Mouse (Mus musculus): ENCODE results near the gene Ylpm1.

Gene Ylpm1

GRCm38 (mm10) chr12:85007021-85007420 is 10.9 kb downstream of the Ylpm1 start:
- DNase-seq (ENCODE audit: low spot score in 2 of 2), result no peak

GRCm38 (mm10) chr12:85009776-85010175 is 13.7 kb downstream of the Ylpm1 start:
- no peak for DNase-seq (ENCODE audit: low spot score in 2 of 2)

DNA sequence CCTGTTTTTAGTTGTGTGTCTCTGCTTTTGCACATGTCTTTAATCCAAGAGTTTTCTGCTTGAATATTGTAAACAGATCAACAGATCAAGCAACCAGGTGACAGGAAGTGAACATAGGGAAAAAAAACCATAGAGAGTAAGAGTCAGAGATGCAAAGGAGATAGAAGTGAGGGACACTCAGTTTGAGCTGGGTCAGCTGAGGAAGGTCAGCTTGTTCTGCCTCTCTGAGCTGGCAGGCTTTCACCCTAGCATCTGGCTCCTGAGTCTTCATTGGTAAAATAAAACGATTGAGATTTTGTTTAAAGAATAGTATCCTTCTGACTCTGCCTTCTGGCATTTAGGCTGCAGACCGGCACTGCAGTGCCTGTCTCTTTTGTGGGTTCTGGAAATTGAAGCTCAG is 14.4 kb downstream of the Ylpm1 start:
- DNase-seq (ENCODE audit: low spot score in 2 of 2), result no peak

DNA sequence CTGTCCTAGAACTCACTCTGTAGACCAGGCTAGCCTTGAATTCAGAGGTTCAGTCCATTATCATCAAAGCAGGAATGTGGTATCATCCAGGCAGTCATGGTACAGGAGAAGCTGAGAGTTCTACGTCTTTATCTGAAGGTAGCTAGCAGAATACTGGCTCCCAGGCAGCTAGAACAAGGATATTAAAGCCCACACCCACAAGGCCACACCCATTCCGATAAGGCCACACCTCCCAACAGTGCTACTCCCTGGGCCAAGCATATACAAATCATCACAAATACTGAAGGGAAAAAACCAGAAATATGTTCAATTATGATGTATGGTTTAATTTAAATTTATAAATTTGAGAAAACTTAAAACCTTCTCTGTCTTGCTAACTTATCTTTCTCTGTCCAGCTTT is 16.1 kb downstream of the Ylpm1 start:
- peak in 1 of 2 experiments; percentile 15 for DNase-seq (ENCODE audit: low spot score in 2 of 2)

DNA sequence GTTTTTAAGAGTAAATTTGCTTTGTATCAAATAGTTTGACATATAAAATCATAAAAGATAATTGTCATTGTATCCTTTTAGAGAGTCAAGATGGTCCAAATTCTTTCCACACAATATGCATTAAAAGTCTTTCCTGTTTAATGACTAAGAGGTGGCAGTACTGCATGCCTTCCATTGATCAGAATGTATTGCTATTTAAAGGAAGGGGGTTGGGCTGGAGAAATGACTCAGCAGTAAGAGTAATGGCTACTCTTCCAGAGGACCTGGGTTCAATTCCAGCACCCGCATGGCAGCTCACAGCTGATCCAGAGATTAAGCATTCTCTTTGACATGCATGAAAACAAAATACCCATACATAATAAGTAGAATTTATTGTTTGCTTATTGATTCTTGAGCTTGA is 25.9 kb downstream of the Ylpm1 start:
- no peak for DNase-seq (ENCODE audit: low spot score in 2 of 2)

GRCm38 (mm10) chr12:85032710-85033109 is 36.6 kb downstream of the Ylpm1 start:
- DNase-seq (ENCODE audit: low spot score in 2 of 2), result peak; percentile 22 to 65

- DNase-seq (ENCODE audit: low spot score in 2 of 2), result no peak
Measured at GRCm38 (mm10) chr12:85051218-85051617, 55.1 kb downstream of the Ylpm1 start.

GRCm38 (mm10) chr12:85071043-85071442 is 74.9 kb downstream of the Ylpm1 start:
- DNase-seq (ENCODE audit: low spot score in 2 of 2), result no peak

- DNase-seq (ENCODE audit: low spot score in 2 of 2), result no peak
Measured at GRCm38 (mm10) chr12:85077100-85077499, 81.0 kb downstream of the Ylpm1 start.

DNA sequence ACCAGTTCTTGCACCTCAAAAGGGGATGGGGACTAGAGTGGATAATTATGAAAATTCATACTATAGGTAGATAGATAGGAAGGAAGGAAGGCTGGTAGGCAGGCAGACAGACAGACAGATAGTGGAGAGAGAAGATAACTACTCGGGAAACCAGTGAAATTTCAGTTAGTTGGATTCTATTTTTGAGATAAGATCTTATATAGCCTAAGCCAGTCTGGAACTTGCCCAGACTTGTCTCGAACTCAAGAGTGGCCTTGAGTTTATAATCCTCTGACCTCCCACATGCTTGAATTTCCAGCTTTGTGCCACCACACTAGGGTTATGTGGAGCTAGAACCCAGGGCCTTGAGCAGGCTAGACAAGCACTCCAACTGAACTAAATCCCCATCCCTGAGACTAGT is 88.1 kb downstream of the Ylpm1 start:
- no peak for DNase-seq (ENCODE audit: low spot score in 2 of 2)

DNA sequence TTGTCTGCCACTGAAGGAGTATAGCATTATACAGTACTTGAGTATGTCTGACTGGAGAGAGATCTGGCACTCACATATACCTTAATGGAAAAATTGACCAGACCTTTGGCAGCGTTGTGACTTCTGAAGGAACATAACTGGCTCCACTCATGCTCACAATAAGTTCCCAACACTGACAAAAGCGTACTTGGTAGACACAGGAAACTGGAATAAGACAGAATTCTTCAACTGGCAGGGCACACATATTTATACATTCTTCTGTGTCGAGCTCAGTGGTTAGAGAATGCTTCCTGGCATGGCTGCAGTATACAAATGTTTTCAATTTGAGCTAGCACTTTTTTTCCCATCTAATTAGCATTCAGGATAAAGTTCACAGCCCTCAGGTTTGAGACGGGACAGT is 88.8 kb downstream of the Ylpm1 start:
- DNase-seq (ENCODE audit: low spot score in 2 of 2), result no peak

DNA sequence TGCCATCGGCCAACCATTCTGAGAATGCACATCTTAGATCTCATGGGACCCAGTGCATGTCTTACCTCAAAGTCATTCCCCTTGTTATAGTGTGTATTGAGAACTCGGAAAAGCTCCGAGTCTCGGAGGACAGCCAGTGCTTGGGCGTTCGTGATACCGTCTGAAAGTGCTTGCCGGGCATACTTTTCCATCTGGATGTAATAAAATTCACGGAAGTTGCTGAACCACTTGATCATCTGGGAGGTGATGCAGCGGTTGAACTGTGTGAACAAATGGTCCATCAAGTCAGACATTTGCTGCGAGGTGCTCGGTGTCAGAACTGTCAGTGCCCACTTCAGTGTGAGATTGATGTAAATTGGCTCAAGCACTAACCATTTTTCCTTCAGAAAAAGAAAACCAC is 91.7 kb downstream of the Ylpm1 start:
- no peak for DNase-seq (ENCODE audit: low spot score in 2 of 2)

- no peak for DNase-seq (ENCODE audit: low spot score in 2 of 2)
Measured at GRCm38 (mm10) chr12:85091190-85091589, 95.1 kb downstream of the Ylpm1 start.

DNA sequence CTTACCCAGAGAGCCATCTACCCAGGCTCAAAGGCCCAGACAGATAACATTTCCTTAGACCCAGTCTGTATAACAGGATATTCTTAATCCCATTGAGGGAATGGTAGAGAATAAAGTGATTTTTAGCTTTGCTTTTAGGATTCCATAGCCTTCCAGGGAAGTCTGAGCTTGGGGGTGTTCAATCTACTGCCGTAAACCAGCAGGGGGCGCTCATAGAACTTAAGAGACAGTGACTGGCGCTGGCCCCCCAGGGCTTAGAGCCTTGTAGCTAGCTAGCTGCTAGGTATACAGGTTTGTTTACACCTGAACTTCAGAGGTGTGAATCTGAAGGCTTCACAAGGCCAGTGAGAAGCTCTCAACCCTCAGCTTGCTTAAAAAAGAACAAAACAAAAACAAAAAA is 96.1 kb downstream of the Ylpm1 start:
- peak; percentile 70 to 88 for DNase-seq (ENCODE audit: low spot score in 2 of 2)

DNA sequence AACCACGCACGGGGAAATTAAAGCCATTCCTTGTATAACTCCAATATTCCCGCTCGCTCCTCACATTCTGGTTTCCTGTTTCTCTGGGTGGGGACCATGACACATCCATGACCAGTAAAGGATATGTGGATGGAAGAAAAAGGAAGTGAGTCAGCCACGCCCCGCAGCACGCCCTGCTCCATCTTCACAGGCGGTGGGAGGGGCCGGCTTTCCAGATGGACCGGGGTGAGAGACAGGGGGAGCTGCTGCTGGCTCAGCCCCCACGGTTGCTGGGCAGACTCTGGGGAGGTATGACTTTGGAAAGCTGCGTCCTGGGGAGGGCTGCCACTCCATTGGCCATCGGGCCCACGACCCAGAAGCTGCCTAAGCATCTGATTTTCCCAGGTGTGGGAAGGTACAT is 97.9 kb downstream of the Ylpm1 start:
- peak in 1 of 2 experiments; percentile 45 for DNase-seq (ENCODE audit: low spot score in 2 of 2)

GRCm38 (mm10) chr12:85094706-85095105 is 98.6 kb downstream of the Ylpm1 start:
- DNase-seq (ENCODE audit: low spot score in 2 of 2), result no peak

DNA sequence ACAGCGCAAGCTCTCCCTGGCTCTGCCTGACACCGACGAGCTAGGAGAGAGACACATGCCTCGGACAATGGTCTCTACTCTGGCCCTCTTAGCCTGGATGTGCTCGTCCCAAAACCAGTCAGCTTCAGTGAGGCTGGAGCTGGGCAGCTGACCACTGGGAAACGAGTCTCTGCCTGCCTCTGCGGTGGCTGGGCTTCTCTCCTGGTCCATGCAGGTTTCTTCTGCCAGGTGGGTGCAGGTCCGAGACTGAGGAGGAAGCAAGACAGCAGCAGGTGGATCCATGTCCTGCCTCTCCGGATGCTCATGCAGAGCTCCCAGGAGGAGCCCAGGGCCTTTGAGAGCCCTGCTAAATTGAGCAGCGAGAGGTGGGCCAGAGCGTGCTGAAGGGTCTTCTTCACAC is 99.0 kb downstream of the Ylpm1 start:
- no peak for DNase-seq (ENCODE audit: low spot score in 2 of 2)

- no peak for DNase-seq (ENCODE audit: low spot score in 2 of 2)
Measured at GRCm38 (mm10) chr12:85095859-85096258, 99.7 kb downstream of the Ylpm1 start.

DNA sequence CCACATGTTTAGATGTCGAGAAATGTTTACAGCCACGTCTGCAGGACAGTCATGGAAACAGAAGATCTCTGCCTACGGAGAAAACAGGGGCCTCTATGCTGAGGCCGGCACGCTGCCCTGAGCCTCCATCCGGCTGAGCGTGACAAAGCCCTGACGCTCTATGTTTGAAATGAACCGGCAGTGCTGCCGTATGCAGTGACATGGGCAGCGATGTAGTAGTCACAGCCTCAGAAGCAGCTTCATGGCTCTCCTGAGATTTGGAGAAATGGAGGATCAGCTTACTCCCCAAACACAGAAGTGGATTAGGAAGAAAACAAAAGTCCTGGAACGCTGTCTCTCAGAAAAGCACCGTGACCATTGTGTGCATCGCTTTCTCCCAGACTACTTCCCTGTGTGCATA is 104.9 kb downstream of the Ylpm1 start:
- DNase-seq (ENCODE audit: low spot score in 2 of 2), result no peak

- no peak for DNase-seq (ENCODE audit: low spot score in 2 of 2)
Measured at GRCm38 (mm10) chr12:85101521-85102106, 105.5 kb downstream of the Ylpm1 start.

GRCm38 (mm10) chr12:85103096-85103495 is 107.0 kb downstream of the Ylpm1 start:
- DNase-seq (ENCODE audit: low spot score in 2 of 2), result no peak

- DNase-seq (ENCODE audit: low spot score in 2 of 2), result no peak
Measured at GRCm38 (mm10) chr12:85104789-85105188, 108.7 kb downstream of the Ylpm1 start.

DNA sequence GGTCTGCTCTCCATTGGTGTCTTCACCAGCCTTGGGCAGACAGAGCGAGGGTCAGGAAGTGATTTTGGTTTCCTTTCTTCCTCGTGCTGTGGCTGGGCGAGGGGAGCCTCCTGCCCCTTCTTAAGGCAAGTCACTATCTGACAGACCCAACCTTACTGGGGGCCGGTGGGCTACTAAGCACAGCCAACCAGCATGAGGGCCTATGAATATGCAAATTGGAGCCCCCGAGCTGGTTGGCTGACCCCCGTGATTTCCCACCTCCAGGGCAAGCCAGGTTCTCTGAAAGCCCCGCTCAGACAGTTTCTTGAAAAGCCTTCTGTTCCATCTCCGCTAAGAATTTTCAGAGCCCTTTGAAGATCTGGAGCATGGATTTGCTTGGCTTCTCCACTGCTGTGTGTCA is 110.2 kb downstream of the Ylpm1 start:
- DNase-seq (ENCODE audit: low spot score in 2 of 2), result no peak

GRCm38 (mm10) chr12:85108643-85109042 is 112.5 kb downstream of the Ylpm1 start:
- no peak for DNase-seq (ENCODE audit: low spot score in 2 of 2)

Measured in spleen, postnatal 10 days (tissue).